Mouse (Mus musculus) heart, embryonic 15.5 days (tissue): ENCODE measurements around the gene Gtf2ird1. TPM values are rescaled to one million over a fixed set of nuclear protein-coding genes. Genes with fewer than 3 reads are reported as not detected.
"Not testable (repeated sequence)": the region's sequence is repeated elsewhere in the genome, so short reads cannot be mapped to it uniquely, and the experiment has no call there.

Experiments used
- ATAC-seq: fragments of 200-750 bp; cut with Nextera tagmentation; replicated peaks from 2 replicates; pipeline ENCODE4 v1.8.0; 2017; ENCODE audit warnings: low read depth, moderate TSS enrichment; ENCODE audit not compliant: insufficient number of reproducible peaks, insufficient read depth, low FRiP score
- H3K27ac ChIP-seq: fragments of 300-500 bp; sonication (generic); 2 replicates; pipeline ENCODE4 v1.5.1; 2015; ENCODE audit warnings: mild to moderate bottlenecking, inconsistent platforms
- H3K27me3 ChIP-seq: fragments of 300-500 bp; sonication (generic); 2 replicates; pipeline ENCODE4 v1.6.1; 2015; ENCODE audit warnings: inconsistent platforms
- H3K36me3 ChIP-seq: fragments of 300-500 bp; sonication (generic); 2 replicates; pipeline ENCODE4 v1.6.1; 2015; ENCODE audit warnings: mild to moderate bottlenecking, inconsistent platforms
- H3K4me1 ChIP-seq: fragments of 300-500 bp; sonication (generic); replicated peaks from 2 replicates; pipeline ENCODE4 v1.6.1; 2015; ENCODE audit warnings: inconsistent platforms
- H3K4me2 ChIP-seq: fragments of 300-500 bp; sonication (generic); 2 replicates; pipeline ENCODE4 v1.6.1; 2015; ENCODE audit warnings: inconsistent platforms, mild to moderate bottlenecking, moderate library complexity
- H3K4me3 ChIP-seq: fragments of 300-500 bp; sonication (generic); 2 replicates; pipeline ENCODE4 v1.5.1; 2015; ENCODE audit warnings: mild to moderate bottlenecking, inconsistent platforms
- H3K9ac ChIP-seq: fragments of 300-500 bp; sonication (generic); 2 replicates; pipeline ENCODE4 v1.6.1; 2015; ENCODE audit warnings: mild to moderate bottlenecking, inconsistent platforms
- H3K9me3 ChIP-seq: fragments of 300-500 bp; sonication (generic); replicated peaks from 2 replicates; pipeline ENCODE4 v1.6.1; 2016; ENCODE audit warnings: inconsistent platforms
- WGBS: fragments of 180-500 bp; shearing (Covaris S2); methylation state at CpG from one replicate; pipeline ENCODE4 v1.1.7; 2015; ENCODE audit warnings: mixed read lengths; 5-methylcytosine and 5-hydroxymethylcytosine counted together
- polyA plus RNA-seq: library from polyadenylated mRNA; unstranded; fragments of >200 nt; fragmentation: Nextera tagmentation; extraction: Ambion mirVana; gene quantifications from 2 replicates; pipeline ENCODE4 v1.2.1, GENCODE M21; 2015

The Gtf2ird1 gene
- polyA plus RNA-seq, 1 experiment from 2014 or later = 47.3 TPM

- H3K36me3 ChIP-seq = peaks cover 5% of the 10 kb centered on the region; the same call in 1 of the 2 replicates
- H3K4me2 ChIP-seq = no peak overlapping the region
- ATAC-seq = no peak
- no peaks in the 10 kb centered on the region for H3K27me3 ChIP-seq
- WGBS = 78% methylated on average over 2 of the region's 2 CpGs
- H3K9ac ChIP-seq = no peak overlapping the region
- H3K9me3 ChIP-seq = no peaks in the 10 kb centered on the region
- peaks cover 7% of the 10 kb centered on the region; the same call in 1 of the 2 replicates for H3K4me1 ChIP-seq
- H3K27ac ChIP-seq = no peak overlapping the region
- no peak overlapping the region for H3K4me3 ChIP-seq
These were observed 34.7 kb upstream of the Gtf2ird1 start for GRCm38 (mm10) chr5:134491206-134491605.

DNA sequence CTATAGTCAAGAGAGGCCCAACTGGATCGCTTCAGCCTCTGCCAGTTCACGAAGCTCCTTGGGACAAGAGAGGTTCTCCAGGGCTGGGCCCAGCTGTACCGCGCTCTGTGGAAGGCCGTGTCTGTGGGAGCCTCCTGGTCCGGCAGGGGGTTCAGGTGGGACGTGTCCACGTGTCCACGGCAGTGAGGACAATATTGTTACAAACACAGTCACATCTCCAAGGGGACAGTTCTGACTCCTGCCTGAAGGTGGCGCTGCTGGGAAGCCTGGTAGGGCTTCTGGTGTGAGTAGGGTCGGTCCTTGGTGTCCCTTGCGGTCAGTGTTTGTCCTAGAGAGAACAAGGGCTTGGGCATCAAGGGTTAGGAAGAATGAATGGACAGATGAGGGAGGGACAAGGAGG lies 33.9 kb upstream of the Gtf2ird1 start:
- 89% methylated on average over 12 of the region's 12 CpGs for WGBS
- Histone ChIP-seq H3K27ac (no peak overlapping the region), H3K4me2 (no peak overlapping the region), H3K9me3 (no peaks in the 10 kb centered on the region), H3K4me1 (peaks cover 10% of the 10 kb centered on the region; the same call in 1 of the 2 replicates), H3K9ac (no peak overlapping the region), H3K27me3 (no peaks in the 10 kb centered on the region), H3K4me3 (no peak overlapping the region), H3K36me3 (peaks cover 5% of the 10 kb centered on the region; the same call in 1 of the 2 replicates)
- no peak for ATAC-seq

DNA sequence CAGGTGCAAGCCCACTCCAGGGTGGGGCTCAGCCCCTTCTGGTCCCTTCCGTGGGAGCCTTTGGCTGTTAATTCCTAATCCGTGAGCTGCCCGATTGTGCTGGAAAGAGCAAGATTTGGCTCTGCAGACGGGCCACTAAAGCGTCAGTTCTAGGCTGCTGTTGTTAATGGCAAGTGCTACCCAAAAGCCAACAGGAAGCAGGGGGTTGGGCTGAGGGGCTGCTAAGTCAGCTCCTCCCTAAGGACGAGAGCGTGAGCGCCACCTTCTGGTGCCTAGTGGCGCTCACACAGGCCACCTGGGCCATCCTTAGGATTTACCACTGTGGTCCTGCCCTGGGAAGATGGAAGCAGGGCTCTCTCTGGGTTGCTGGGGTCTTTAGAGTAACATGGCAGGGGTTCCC lies 33.1 kb upstream of the Gtf2ird1 start:
- Histone ChIP-seq H3K9ac (no peak overlapping the region), H3K4me1 (peaks cover 10% of the 10 kb centered on the region; the same call in 1 of the 2 replicates), H3K36me3 (peaks cover 5% of the 10 kb centered on the region; the same call in 1 of the 2 replicates), H3K27me3 (no peaks in the 10 kb centered on the region), H3K4me2 (0 out of 2 replicates have a peak overlapping the region, but pooled peaks have one; percentile 3), H3K9me3 (no peaks in the 10 kb centered on the region), H3K27ac (no peak overlapping the region), H3K4me3 (no peak overlapping the region)
- WGBS = 31% methylated on average over 9 of the region's 9 CpGs
- 0 out of 2 replicates have a peak, but pooled peaks have one; percentile 15 for ATAC-seq

- H3K27me3 ChIP-seq = no peaks in the 10 kb centered on the region
These were observed 32.1 kb upstream of the Gtf2ird1 start for GRCm38 (mm10) chr5:134488596-134488995.

GRCm38 (mm10) chr5:134488042-134488441 lies 31.5 kb upstream of the Gtf2ird1 start:
- Histone ChIP-seq H3K36me3 (peaks cover 5% of the 10 kb centered on the region; the same call in 1 of the 2 replicates), H3K27ac (no peak overlapping the region), H3K4me2 (no peak overlapping the region), H3K9ac (no peak overlapping the region), H3K4me3 (no peak overlapping the region), H3K4me1 (peaks cover 10% of the 10 kb centered on the region; the same call in 1 of the 2 replicates), H3K27me3 (no peaks in the 10 kb centered on the region), H3K9me3 (no peaks in the 10 kb centered on the region)
- ATAC-seq = no peak
- WGBS = 69% methylated on average over 10 of the region's 10 CpGs

More at GRCm38 (mm10) chr5:134488596-134488995, 32.1 kb upstream of the Gtf2ird1 start:
- Histone ChIP-seq H3K9ac (no peak overlapping the region), H3K4me2 (no peak overlapping the region), H3K27ac (no peak overlapping the region), H3K9me3 (no peaks in the 10 kb centered on the region), H3K36me3 (peaks cover 5% of the 10 kb centered on the region; the same call in 1 of the 2 replicates), H3K4me3 (no peak overlapping the region), H3K4me1 (peaks cover 10% of the 10 kb centered on the region; the same call in 1 of the 2 replicates)
- no peak for ATAC-seq
- 92% methylated on average over 4 of the region's 4 CpGs for WGBS

GRCm38 (mm10) chr5:134485900-134486665 lies 29.6 kb upstream of the Gtf2ird1 start:
- no peak overlapping the region for H3K4me2 ChIP-seq
- ATAC-seq = peak; percentile 44; the same call in 1 of the 2 replicates
- no peak overlapping the region for H3K4me3 ChIP-seq
- no peaks in the 10 kb centered on the region for H3K27me3 ChIP-seq
- WGBS = 57% methylated on average over 13 of the region's 13 CpGs
- peaks cover 5% of the 10 kb centered on the region; the same call in 1 of the 2 replicates for H3K36me3 ChIP-seq
- H3K27ac ChIP-seq = no peak overlapping the region
- H3K4me1 ChIP-seq = peaks cover 6% of the 10 kb centered on the region; the same call in 1 of the 2 replicates
- no peak overlapping the region for H3K9ac ChIP-seq
- no peaks in the 10 kb centered on the region for H3K9me3 ChIP-seq

GRCm38 (mm10) chr5:134485183-134485730 lies 28.7 kb upstream of the Gtf2ird1 start:
- Histone ChIP-seq H3K4me2 (no peak overlapping the region), H3K27ac (no peak overlapping the region), H3K4me3 (no peak overlapping the region), H3K27me3 (no peaks in the 10 kb centered on the region), H3K9ac (no peak overlapping the region), H3K9me3 (no peaks in the 10 kb centered on the region), H3K4me1 (peaks cover 6% of the 10 kb centered on the region; the same call in 1 of the 2 replicates), H3K36me3 (peaks cover 1% of the 10 kb centered on the region; the same call in 1 of the 2 replicates)
- 73% methylated on average over 7 of the region's 7 CpGs for WGBS
- no peak for ATAC-seq

- ATAC-seq = no peak
- Histone ChIP-seq H3K9ac (no peak overlapping the region), H3K27ac (no peak overlapping the region), H3K4me1 (peaks cover 3% of the 10 kb centered on the region; the same call in 1 of the 2 replicates), H3K9me3 (no peaks in the 10 kb centered on the region), H3K4me2 (no peak overlapping the region), H3K36me3 (no peaks in the 10 kb centered on the region), H3K27me3 (no peaks in the 10 kb centered on the region), H3K4me3 (no peak overlapping the region)
- WGBS = 79% methylated on average over 1 of the region's 1 CpGs
These were observed 26.8 kb upstream of the Gtf2ird1 start for GRCm38 (mm10) chr5:134483291-134483690.

DNA sequence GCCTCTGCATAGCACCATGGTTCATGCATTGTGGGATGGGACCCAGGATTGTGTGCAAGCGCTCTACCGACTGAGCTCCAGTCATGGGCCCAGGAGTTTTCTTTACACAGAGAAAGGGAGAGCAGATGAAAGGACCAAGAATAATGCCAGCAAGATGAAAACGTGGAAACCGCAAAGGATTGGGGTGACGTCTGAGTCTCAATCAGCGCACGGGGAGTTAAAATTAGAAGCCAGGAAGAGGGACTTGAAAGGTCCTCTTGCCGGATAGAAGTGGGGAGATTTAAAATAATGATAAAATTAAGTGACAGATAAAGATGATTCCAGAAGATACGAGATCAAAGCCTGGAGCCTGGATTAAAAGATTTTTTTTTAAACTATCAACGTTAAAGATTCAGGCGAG lies 25.8 kb upstream of the Gtf2ird1 start:
- 51% methylated on average over 11 of the region's 11 CpGs for WGBS
- Histone ChIP-seq H3K4me2 (no peak overlapping the region), H3K36me3 (no peaks in the 10 kb centered on the region), H3K27ac (no peak overlapping the region), H3K27me3 (no peaks in the 10 kb centered on the region), H3K9ac (no peak overlapping the region), H3K9me3 (no peaks in the 10 kb centered on the region), H3K4me3 (no peak overlapping the region), H3K4me1 (peaks cover 3% of the 10 kb centered on the region; the same call in 1 of the 2 replicates)
- ATAC-seq = no peak

- H3K9me3 ChIP-seq, H3K9ac ChIP-seq, H3K4me2 ChIP-seq, H3K4me1 ChIP-seq, H3K36me3 ChIP-seq, H3K27ac ChIP-seq, H3K4me3 ChIP-seq, H3K27me3 ChIP-seq, ATAC-seq: not testable (repeated sequence)
These were observed 22.4 kb upstream of the Gtf2ird1 start for GRCm38 (mm10) chr5:134478886-134479285.

DNA sequence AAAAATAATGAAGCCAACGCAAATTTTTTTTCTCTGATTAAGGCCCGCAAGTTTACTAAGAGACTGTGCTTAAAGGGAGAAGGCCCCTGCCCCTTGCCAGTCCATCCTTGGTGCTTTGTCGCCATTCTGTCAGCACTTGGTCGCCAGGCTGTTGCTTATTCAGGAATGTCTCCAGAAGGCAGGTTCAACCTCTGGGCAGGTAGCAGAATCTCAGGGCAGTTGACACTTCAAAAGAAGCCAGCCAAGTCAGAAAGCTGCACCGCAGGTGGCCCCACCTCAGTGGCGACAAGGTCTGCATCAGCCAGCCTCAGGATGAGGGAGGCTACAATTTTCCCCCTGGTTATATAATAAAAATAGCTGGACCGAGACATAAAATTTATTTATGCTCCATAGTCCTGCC lies 19.2 kb upstream of the Gtf2ird1 start:
- H3K9me3 ChIP-seq, H3K4me2 ChIP-seq, H3K4me3 ChIP-seq, H3K27me3 ChIP-seq, H3K9ac ChIP-seq, H3K4me1 ChIP-seq, H3K36me3 ChIP-seq, H3K27ac ChIP-seq, ATAC-seq: not testable (repeated sequence)
- WGBS = 92% methylated on average over 7 of the region's 7 CpGs
